Mouse (Mus musculus) urinary bladder, postnatal 4 days (tissue): Measurements from ENCODE around the gene Ngfr.
"Not testable (repeated sequence)": the region's sequence is repeated elsewhere in the genome, so short reads cannot be mapped to it uniquely, and the experiment has no call there.

Experiments
- DNase-seq, 2 experiments: peaks; one replicate each; pipeline ENCODE4 v3.0.0; 2021 to 2022; ENCODE audit warnings: low spot score in 2 of 2

Ngfr gene

DNA sequence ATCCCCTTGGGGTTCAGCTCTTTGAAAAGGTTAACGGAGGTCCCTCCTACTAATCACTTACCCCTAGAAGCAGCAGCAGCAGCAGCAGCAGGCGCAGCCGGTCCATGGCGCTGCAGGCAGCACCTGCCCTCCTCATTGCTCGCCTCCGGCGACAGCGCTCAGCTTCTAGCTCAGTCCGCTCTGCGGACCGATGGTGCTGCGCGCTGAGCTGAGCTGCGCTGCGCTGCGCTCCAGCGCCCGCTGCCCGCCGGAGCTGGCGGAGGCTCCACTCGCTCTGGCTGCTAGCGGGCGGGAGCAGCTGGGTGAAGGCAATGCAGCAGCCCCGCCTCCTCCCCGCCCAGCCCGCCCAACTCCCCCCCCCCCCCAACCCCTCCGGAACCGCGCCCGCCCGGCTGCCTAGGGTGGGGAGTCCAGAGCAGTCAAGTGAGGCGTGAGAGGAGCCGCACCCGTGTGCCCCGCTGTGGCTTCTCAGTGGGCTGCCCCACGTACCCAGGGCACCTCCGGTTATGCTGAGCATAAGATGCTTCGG, at the start of gene Ngfr:
Gene Ngfr, minus strand, starts transcription at position 313 of the 529 bp plus-strand sequence.
- no peak for DNase-seq

DNA sequence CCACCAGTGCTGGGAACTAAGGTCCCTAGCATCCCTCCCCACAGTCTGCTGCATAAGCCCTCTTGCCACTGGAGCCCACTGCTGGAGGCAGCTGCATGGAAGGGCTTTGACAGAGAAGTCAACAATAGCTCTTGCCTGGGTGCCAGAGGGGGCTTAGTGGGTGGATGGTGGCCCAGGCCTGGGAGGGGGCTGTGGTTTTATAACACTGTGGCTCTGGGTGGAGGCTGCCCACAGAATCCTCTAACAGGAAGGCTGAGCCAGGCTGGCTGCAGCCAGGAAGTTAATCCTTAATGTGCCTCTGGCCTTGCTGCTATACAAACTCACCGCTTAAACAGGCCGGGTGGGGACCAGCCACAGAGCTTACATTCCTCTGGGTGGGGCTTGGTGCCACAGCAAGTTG, 47.5 kb upstream of the Ngfr start:
- no peak for DNase-seq

DNA sequence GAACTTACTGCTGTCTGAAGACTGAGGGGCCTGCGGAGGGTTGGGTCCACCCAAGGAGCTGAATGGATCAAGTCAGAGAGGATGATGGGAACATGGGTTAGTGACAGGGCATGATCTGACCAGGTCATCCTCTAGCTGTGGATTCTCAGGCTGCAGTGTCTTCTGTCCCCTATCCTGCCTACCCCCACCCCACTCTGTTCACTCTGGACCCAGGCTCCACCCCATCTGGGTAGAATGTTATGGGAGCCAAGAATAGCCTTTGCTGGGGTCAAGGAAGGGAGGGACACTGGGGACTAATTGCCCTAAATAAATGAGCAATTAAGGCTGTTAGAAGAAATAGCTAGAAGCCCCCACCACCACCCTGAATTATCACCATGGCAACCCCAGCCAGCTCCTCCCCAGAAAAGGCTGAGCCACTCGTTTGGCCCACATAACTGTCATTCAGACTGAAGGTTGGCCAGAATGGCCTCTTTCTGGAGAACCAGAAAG, 46.0 kb upstream of the Ngfr start:
- no peak for DNase-seq

DNA sequence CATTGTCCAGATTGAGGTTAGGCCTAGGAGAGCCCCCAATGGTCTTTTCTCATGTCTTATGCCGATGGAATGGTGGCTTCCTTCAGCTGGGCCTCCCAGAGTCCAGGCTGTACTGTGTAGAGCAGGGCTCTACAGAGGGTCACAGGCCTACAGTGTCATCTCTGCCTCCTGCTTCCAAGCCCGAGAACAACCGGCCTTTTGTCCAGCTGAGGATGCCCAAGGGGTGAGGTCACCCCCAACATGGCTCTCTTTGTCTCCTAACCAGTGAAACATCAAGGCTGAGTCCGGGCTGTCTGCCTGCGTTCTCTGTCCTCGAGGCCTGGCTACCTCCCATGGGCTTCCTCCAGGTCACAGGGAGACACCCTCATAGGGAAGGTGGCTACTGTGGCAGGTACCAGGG, 44.9 kb upstream of the Ngfr start:
- DNase-seq, result no peak

DNA sequence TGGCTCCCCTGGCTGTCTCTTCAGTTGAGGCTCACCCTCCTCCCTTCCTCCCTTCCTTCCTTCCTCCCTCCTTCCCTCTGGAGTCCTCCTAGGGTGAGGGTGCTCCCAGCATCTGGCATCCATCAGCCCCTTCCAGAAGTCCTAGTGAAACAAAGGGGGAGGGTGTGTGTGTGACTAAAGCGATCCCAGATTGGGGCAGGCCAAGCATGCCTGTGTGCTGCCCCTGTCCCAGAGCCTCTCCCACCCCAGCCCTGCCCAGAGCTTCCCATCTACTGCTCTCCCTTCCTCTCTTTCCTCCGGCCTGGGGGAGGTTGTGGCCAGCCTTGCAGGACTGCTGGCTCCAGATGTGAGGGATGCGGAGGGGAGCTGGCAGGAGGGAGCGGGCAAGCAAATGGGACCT, 43.8 kb upstream of the Ngfr start:
- DNase-seq, result no peak

DNA sequence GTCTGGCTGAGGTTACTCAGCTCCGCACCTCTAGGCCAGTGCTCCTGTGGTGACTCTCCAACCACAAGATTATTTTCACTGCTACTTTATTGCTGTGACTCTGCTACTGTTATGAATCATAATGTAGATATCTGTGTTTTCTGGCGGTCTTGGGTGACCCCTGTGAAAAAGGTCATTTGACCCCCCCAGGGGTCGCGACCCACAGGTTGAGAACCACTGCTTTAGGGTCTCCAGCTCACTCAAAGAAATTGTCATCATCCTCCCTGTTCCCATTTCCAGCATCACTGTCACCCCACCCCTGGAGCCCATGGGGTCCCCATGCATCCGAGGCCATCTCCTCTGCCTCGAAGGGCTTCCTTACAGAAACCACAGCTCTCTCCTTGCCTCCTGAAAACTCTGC, 43.0 kb upstream of the Ngfr start:
- no peak for DNase-seq

- no peak for DNase-seq
Observed at GRCm38 (mm10) chr11:95622426-95622825, 34.9 kb upstream of the Ngfr start.

GRCm38 (mm10) chr11:95621541-95622130, 34.1 kb upstream of the Ngfr start:
- DNase-seq, result no peak

GRCm38 (mm10) chr11:95621010-95621409, 33.5 kb upstream of the Ngfr start:
- DNase-seq, result no peak

DNA sequence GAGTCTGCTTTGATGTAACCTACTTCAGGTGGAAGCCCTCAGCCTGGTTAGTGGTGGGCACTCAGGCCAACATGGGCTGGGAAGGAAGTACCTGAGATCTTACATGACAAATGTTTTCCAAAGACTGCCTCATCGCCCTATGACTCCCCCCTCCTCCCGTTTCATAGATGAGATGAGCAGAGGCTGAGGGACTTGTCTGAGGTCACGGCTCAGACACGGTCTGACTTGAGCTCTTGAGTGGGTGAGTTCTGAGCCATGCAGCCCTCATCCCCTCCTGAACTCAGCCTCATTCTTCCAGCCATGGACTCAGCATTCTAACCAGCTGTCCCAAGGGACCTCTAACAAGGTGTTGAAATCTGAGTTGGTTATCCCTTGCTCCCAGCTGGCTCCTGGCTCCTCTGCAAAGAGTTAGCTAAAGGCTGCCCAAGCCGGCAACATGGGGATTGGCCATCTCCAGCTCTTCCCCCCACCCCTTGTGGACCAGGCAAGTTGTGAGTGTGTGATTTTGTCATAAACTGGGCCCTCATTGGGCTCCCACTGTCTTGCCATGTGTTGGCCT, 32.4 kb upstream of the Ngfr start:
- DNase-seq, result no peak

DNA sequence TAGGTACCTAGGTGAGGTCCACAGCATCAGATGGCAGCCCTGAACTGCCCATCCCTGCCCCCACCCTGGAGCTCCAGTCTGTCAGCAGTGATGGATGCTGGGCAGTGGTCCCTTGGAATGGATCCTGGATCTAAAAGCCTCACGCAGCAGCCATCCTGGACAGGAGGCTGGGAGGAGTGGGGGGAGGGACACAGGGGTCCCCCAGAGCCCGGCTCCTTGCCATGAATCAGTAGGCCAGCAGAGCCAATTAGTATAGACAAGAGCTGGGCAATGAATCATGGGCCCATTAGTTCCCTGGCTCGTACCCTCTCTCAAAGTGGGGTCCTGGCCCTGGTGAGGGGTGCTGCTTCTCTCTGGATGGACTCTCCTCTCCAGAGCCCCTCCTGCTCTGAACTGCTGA, 31.5 kb upstream of the Ngfr start:
- DNase-seq, result no peak

- no peak for DNase-seq
Observed at GRCm38 (mm10) chr11:95617785-95618465, 30.4 kb upstream of the Ngfr start.

GRCm38 (mm10) chr11:95614739-95615138, 27.2 kb upstream of the Ngfr start:
- DNase-seq, result no peak

GRCm38 (mm10) chr11:95611283-95611682, 23.7 kb upstream of the Ngfr start:
- DNase-seq, result no peak

DNA sequence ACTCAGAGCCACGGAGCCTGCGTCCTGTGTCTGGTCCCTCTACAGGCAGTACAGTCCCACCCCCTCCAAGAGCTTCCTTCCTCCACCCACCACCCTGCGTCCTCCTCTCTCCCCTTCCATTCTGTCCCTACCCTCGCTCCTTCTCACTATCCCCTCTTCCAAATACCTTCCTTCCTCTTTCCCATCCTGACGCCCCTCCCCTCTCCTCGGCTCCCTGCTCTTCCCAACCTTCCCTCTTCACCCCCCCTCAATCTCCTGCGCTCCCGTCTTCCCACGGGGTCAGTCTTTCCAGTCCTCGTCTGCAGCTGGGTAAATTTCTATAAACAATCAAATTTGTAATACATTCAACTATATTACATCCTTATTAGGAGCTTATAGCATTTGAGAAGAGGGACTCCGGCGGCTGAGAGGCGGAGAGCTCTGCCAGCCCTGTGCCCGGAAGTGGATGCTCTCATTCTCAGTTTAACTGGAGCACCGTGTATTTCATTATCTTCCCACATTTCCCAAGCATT, 22.9 kb upstream of the Ngfr start:
- DNase-seq, result no peak

DNA sequence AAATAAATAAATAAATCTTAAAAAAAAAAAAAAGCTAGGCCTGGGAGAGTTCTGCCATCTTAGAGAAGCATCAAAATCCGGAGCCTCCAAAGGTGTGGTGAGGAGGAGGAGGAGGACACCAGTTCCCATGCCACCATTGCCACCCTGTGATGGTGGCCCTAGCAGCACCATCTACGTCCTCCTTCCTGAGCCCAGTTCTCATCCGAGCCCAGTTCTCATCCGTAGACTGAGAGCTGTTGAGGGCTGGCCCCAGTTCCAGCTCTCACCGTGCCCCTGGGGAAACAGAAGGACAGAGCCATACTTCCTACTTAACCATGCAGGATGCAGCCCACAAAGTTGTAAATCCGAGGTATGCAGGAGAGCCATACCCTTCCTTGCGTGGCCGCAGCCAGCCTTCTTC, 22.4 kb upstream of the Ngfr start:
- DNase-seq, result no peak

GRCm38 (mm10) chr11:95607286-95607685, 19.8 kb upstream of the Ngfr start:
- not testable (repeated sequence) for DNase-seq

GRCm38 (mm10) chr11:95598214-95599062, 10.9 kb upstream of the Ngfr start:
- no peak for DNase-seq

DNA sequence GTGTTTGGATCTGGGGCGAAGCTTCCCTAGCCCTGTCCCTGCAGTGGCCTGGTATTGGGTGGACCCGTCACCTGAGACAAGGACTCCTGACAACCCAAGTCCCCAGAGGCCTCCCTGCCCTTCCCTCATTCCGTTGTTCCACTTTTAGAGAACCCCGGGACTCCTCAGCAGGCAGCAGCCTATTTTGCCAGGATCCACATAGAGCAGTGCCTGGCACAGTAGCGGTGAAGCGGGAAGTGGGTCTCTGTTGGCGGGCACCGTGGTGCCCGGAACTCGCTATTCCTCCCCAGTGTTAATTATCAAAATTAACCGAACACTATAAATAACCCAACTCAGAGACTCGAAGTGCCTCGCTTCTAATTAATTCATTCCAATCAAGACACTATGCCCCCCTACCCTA, 10.2 kb upstream of the Ngfr start:
- DNase-seq, result no peak

DNA sequence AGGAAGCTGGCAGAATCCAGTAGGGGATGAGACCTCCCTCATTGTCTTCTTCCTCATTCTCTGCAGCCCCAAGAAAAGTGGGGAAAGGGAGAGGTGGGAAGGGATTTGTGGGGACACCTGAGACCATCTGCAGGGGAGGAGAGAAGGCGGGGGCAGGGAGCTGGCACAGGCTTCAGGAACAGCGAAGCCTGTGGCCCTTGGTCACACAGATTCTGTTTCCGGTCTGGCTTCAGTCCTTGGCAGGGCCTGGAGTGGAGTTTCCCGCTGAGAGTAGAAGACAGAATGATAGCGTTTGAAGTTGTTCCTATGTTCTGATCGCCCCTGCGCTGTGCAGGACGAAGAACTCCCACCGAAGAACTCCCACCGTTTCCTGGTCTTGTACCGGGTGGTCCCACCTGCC, 9.2 kb upstream of the Ngfr start:
- no peak for DNase-seq

GRCm38 (mm10) chr11:95596150-95596515, 8.6 kb upstream of the Ngfr start:
- DNase-seq, result no peak
